Mouse (Mus musculus): ENCODE data around the gene Ehd4. TPM values are rescaled to one million over a fixed set of nuclear protein-coding genes. Genes with fewer than 3 reads are reported as not detected.

Gene Ehd4
- total and polyA plus RNA-seq, 3 experiments: 15.8 to 35.5 TPM; not detected in 1

DNA sequence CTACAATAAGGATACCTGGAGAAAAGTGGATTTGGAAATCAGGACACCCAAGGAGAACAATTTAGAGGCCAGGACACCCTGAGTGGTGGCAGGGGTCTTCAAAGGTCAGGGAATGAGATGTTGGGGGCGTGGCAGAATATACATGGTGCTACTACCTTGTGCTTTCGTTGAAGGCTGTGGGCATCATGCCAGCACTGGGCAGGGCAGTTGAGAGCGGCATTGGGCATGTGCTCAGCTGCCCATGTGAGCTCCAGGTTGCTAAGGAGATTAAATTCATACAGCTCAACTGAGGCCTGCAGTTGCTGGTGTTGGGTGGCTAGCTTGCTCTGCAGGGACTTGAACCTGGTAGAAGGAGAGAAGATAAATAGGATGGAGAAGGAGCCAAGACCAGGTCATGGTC, 88.2 kb downstream of the Ehd4 start:
- H3K9me3 ChIP-seq (replicated peaks; ENCODE audit: insufficient read depth, low read length): no peaks in the 10 kb centered on the region
- DNase-seq (ENCODE audit: low read depth, low spot score): no peak
- no peaks in the 10 kb centered on the region for H3K79me2 ChIP-seq (ENCODE audit: control insufficient read depth, insufficient read depth, low read length, poor library complexity)
- no peaks in the 10 kb centered on the region for H3K4me1 ChIP-seq (ENCODE audit: control insufficient read depth in 1 of 2, insufficient read depth in 2 of 2, low read length in 2 of 2)
- H3K4me3 ChIP-seq (ENCODE audit: control insufficient read depth in 1 of 2, insufficient read depth in 1 of 2, low read depth in 2 of 2, low read length in 2 of 2): no peak overlapping the region
- no peaks in the 10 kb centered on the region; a peak in 1 of 4 replicates for H3K27me3 ChIP-seq (ENCODE audit: control insufficient read depth in 1 of 2, insufficient read depth in 2 of 2, low read length in 2 of 2)
- H3K9ac ChIP-seq (ENCODE audit: control insufficient read depth, low read depth, low read length, poor library complexity, severe bottlenecking): no peak overlapping the region
- no peak for TF ChIP-seq GABPA (IDR thresholded peaks at IDR 0.05; ENCODE audit: low read depth, low read length)
- TF ChIP-seq UBTF (IDR thresholded peaks at IDR 0.05; ENCODE audit: borderline replicate concordance, insufficient read depth, low read depth, low read length): no peak
- no peak for TF ChIP-seq SIN3A (IDR thresholded peaks at IDR 0.05; ENCODE audit: low read length)
- TF ChIP-seq RCOR1 (IDR thresholded peaks at IDR 0.05; ENCODE audit: low read depth, low read length): no peak
- TF ChIP-seq TBP (IDR thresholded peaks at IDR 0.05; ENCODE audit: low read depth, low read length): no peak
- TF ChIP-seq ZC3H11A (IDR thresholded peaks at IDR 0.05; ENCODE audit: low read depth, low read length): no peak
- TF ChIP-seq ZKSCAN1 (IDR thresholded peaks at IDR 0.05; ENCODE audit: low read depth, low read length): no peak
- TF ChIP-seq USF1 (IDR thresholded peaks at IDR 0.05; ENCODE audit: low read depth, low read length): no peak
- no peak for TF ChIP-seq ELF1 (IDR thresholded peaks at IDR 0.05; ENCODE audit: low read depth, low read length)
- H3K27ac ChIP-seq (ENCODE audit: control insufficient read depth, low read depth, low read length): no peak overlapping the region
- H3K36me3 ChIP-seq (ENCODE audit: control insufficient read depth in 1 of 2, insufficient read depth in 2 of 2, low read length in 2 of 2): no peaks in the 10 kb centered on the region

DNA sequence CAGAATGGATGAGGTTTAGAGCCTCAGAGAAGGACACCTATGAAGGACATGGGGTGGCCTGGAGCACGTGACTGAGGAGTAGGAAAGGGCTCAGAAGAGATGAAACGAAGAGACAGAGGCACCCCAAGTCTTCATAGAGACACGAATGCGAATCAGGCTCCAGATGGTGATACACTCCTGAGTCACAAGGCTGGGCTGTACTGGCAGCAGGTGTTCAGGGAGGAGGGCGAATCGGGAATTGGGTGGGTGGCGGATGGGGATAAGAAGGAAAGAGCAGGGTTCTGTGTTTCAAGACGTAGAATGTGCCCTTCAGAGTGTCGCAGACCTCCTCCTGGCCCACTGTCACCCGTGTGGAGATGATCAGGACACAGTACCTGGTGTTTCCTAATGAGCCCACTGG, 89.2 kb downstream of the Ehd4 start:
- no peak for TF ChIP-seq ETS1 (IDR thresholded peaks at IDR 0.05; ENCODE audit: low read depth, low read length)
- TF ChIP-seq MAZ (IDR thresholded peaks at IDR 0.05; ENCODE audit: low read depth, low read length): no peak
- no peak for TF ChIP-seq SIN3A (IDR thresholded peaks at IDR 0.05; ENCODE audit: low read length)
- no peak for TF ChIP-seq CHD2 (IDR thresholded peaks at IDR 0.05; ENCODE audit: low read length)
- no peak for TF ChIP-seq E2F4 (IDR thresholded peaks at IDR 0.05; ENCODE audit: borderline replicate concordance, low read depth, low read length)
- no peak for TF ChIP-seq USF1 (IDR thresholded peaks at IDR 0.05; ENCODE audit: low read depth, low read length)
- TF ChIP-seq RAD21 (IDR thresholded peaks at IDR 0.05; ENCODE audit: low read depth, low read length): no peak
- no peak for TF ChIP-seq ZNF384 (IDR thresholded peaks at IDR 0.05; ENCODE audit: low read depth, low read length)
- TF ChIP-seq ZC3H11A (IDR thresholded peaks at IDR 0.05; ENCODE audit: low read depth, low read length): no peak
- TF ChIP-seq TCF12 (IDR thresholded peaks at IDR 0.05; ENCODE audit: low read depth, low read length): no peak
- TF ChIP-seq MEF2A (IDR thresholded peaks at IDR 0.05; ENCODE audit: extremely low read depth, insufficient replicate concordance, low read depth, low read length, poor library complexity, severe bottlenecking): no peak
- TF ChIP-seq POLR2AphosphoS5 (IDR thresholded peaks at IDR 0.05; ENCODE audit: borderline replicate concordance, low read depth, low read length): no peak
- TF ChIP-seq TBP (IDR thresholded peaks at IDR 0.05; ENCODE audit: low read depth, low read length): no peak
- TF ChIP-seq BHLHE40 (IDR thresholded peaks at IDR 0.05; ENCODE audit: borderline replicate concordance, low read depth, low read length): no peak
- no peak overlapping the region for H3K9ac ChIP-seq (ENCODE audit: control insufficient read depth, low read depth, low read length, poor library complexity, severe bottlenecking)
- H3K79me2 ChIP-seq (ENCODE audit: control insufficient read depth, insufficient read depth, low read length, poor library complexity): no peaks in the 10 kb centered on the region
- H3K4me1 ChIP-seq (ENCODE audit: control insufficient read depth in 1 of 2, insufficient read depth in 2 of 2, low read length in 2 of 2): no peaks in the 10 kb centered on the region
- no peak overlapping the region for H3K4me3 ChIP-seq (ENCODE audit: control insufficient read depth in 1 of 2, insufficient read depth in 1 of 2, low read depth in 2 of 2, low read length in 2 of 2)
- H3K27me3 ChIP-seq (ENCODE audit: control insufficient read depth in 1 of 2, insufficient read depth in 2 of 2, low read length in 2 of 2): no peaks in the 10 kb centered on the region; a peak in 1 of 4 replicates
- H3K36me3 ChIP-seq (ENCODE audit: control insufficient read depth in 1 of 2, insufficient read depth in 2 of 2, low read length in 2 of 2): no peaks in the 10 kb centered on the region
- no peak overlapping the region for H3K27ac ChIP-seq (ENCODE audit: control insufficient read depth, low read depth, low read length)
- no peaks in the 10 kb centered on the region for H3K9me3 ChIP-seq (replicated peaks; ENCODE audit: insufficient read depth, low read length)
- DNase-seq (ENCODE audit: low read depth, low spot score): no peak
